Mouse (Mus musculus) erythroid progenitor cell, adult 5-6 weeks (primary cell): ENCODE data around the gene Mrpl21. TPM values are rescaled to one million over a fixed set of nuclear protein-coding genes. Genes with fewer than 3 reads are reported as not detected.

Source experiments
- ATAC-seq: replicated peaks from 2 replicates; pipeline ENCODE4 v1.8.0; 2016; ENCODE audit warnings: moderate number of reproducible peaks, mild to moderate bottlenecking, moderate TSS enrichment, inconsistent platforms; ENCODE audit not compliant: poor library complexity, low FRiP score, severe bottlenecking
- total RNA-seq, 2 experiments: library from RNA; stranded (forward) in 1 of 2; stranded (reverse) in 1 of 2; fragments of 150-400 nt in 1 of 2; fragments of 186-747, 209-891 nt in 1 of 2; gene quantifications; 2 replicates each; pipeline versions ENCODE4 v1.2.3 to v1.2.4; 2015 to 2017; ENCODE audit warnings: low replicate concordance in 2 of 2

Gene Mrpl21
- total RNA-seq, 2 experiments from 2014 or later, result 13.6 to 33.5 TPM

- ATAC-seq, result no peak
Observed at GRCm38 (mm10) chr19:3295245-3295644, 12.5 kb downstream of the Mrpl21 start.

- ATAC-seq, result no peak
Observed at GRCm38 (mm10) chr19:3297034-3297433, 14.3 kb downstream of the Mrpl21 start.

GRCm38 (mm10) chr19:3297775-3298174 is 15.1 kb downstream of the Mrpl21 start:
- no peak for ATAC-seq

GRCm38 (mm10) chr19:3304017-3304416 is 21.3 kb downstream of the Mrpl21 start:
- ATAC-seq, result no peak

- ATAC-seq, result no peak
Observed at GRCm38 (mm10) chr19:3307175-3307949, 24.7 kb downstream of the Mrpl21 start.

GRCm38 (mm10) chr19:3319341-3319740 is 36.6 kb downstream of the Mrpl21 start:
- no peak for ATAC-seq

- no peak for ATAC-seq
Observed at GRCm38 (mm10) chr19:3320086-3320485, 37.4 kb downstream of the Mrpl21 start.

- ATAC-seq, result no peak
Observed at GRCm38 (mm10) chr19:3320801-3321200, 38.1 kb downstream of the Mrpl21 start.

- ATAC-seq, result no peak
Observed at GRCm38 (mm10) chr19:3321617-3322016, 38.9 kb downstream of the Mrpl21 start.

GRCm38 (mm10) chr19:3322261-3322969 is 39.7 kb downstream of the Mrpl21 start, which contains the start of gene Cpt1a:
Gene Cpt1a (plus strand): TSS chr19:3322334.
- peak; percentile 56 for ATAC-seq

- peak; percentile 79 for ATAC-seq
Observed at GRCm38 (mm10) chr19:3323201-3323621, 40.5 kb downstream of the Mrpl21 start.

GRCm38 (mm10) chr19:3323753-3324270 is 41.1 kb downstream of the Mrpl21 start:
- ATAC-seq, result 0 out of 2 replicates have a peak, but pooled peaks have one; percentile 12

GRCm38 (mm10) chr19:3324271-3324811 is 41.6 kb downstream of the Mrpl21 start:
- no peak for ATAC-seq

- peak; percentile 63 for ATAC-seq
Observed at GRCm38 (mm10) chr19:3324931-3325711, 42.4 kb downstream of the Mrpl21 start.

- ATAC-seq, result no peak
Observed at GRCm38 (mm10) chr19:3325771-3326478, 43.2 kb downstream of the Mrpl21 start.

- no peak for ATAC-seq
Observed at GRCm38 (mm10) chr19:3326479-3327047, 43.9 kb downstream of the Mrpl21 start.

- no peak for ATAC-seq
Observed at GRCm38 (mm10) chr19:3333247-3333646, 50.5 kb downstream of the Mrpl21 start.

- ATAC-seq, result no peak
Observed at GRCm38 (mm10) chr19:3333694-3334515, 51.2 kb downstream of the Mrpl21 start.
